31 mouse cellular contexts compared by ENCODE assay signal in genomic region chr1:194820953-194821352, GRCm38 (mm10).
DNase-seq lines count a peak whose midpoint lies in the region; ATAC-seq and TF ChIP-seq lines count a peak whose summit lies in the region.
"Had no signal": no experiment of that assay in that cellular context is flagged by ENCODE, and none has a peak within 500 bp of the region (broad histone marks: within the 10 kb centered on the region; RNA-seq: fewer than 3 reads in every experiment).

No protein-coding gene starts in this region.

- H3K27ac ChIP-seq in heart, embryonic 13.5 days (replicated peaks): peak overlapping the region; percentile 63
- H3K27ac ChIP-seq in intestine, embryonic 14.5 days (ENCODE audit: low read depth): no peak overlapping the region
- H3K27ac ChIP-seq in intestine, postnatal 0 days (ENCODE audit: low read depth, low read length): no peak overlapping the region
- H3K27ac ChIP-seq: embryonic facial prominence, embryonic 10.5 days; embryonic facial prominence, embryonic 15.5 days; hindbrain, embryonic 15.5 days; layer of hippocampus, adult 2 months; liver, embryonic 12.5 days; midbrain, embryonic 10.5 days; midbrain, embryonic 15.5 days had no signal

- ATAC-seq in heart, embryonic 13.5 days (ENCODE audit: extremely low read depth, insufficient number of reproducible peaks, low FRiP score, low TSS enrichment): no peak
- no peak for ATAC-seq in intestine, embryonic 14.5 days (replicated peaks; ENCODE audit: low FRiP score, low TSS enrichment, low read depth)
- no peak for ATAC-seq in intestine, postnatal 0 days
- ATAC-seq: activated CD4-positive, CD25-positive, alpha-beta regulatory T cell, adult 4 months; CD4-positive, CD25-positive, alpha-beta regulatory T cell, adult 4 months; forebrain, embryonic 14.5 days; inflammation-experienced regulatory T-cells, adult 6 months; liver, embryonic 12.5 days; liver, postnatal 0 days; midbrain, embryonic 15.5 days had no signal

- H3K36me3 ChIP-seq in heart, embryonic 13.5 days: no peaks in the 10 kb centered on the region
- no peaks in the 10 kb centered on the region for H3K36me3 ChIP-seq in intestine, embryonic 14.5 days (ENCODE audit: control insufficient read depth, insufficient read depth, low read length)
- no peaks in the 10 kb centered on the region; the same call in 1 of the 2 replicates for H3K36me3 ChIP-seq in intestine, postnatal 0 days (ENCODE audit: control insufficient read depth, insufficient read depth)
- H3K36me3 ChIP-seq: embryonic facial prominence, embryonic 10.5 days; embryonic facial prominence, embryonic 15.5 days; hindbrain, embryonic 15.5 days; liver, embryonic 12.5 days; midbrain, embryonic 10.5 days; midbrain, embryonic 15.5 days had no signal

- no peak overlapping the region for H3K4me3 ChIP-seq in heart, embryonic 13.5 days
- no peak overlapping the region for H3K4me3 ChIP-seq in intestine, embryonic 14.5 days (ENCODE audit: low read depth, low read length)
- no peak overlapping the region for H3K4me3 ChIP-seq in intestine, postnatal 0 days (ENCODE audit: low read depth, low read length)
- H3K4me3 ChIP-seq: embryonic facial prominence, embryonic 10.5 days; embryonic facial prominence, embryonic 15.5 days; hindbrain, embryonic 15.5 days; layer of hippocampus, adult 2 months; liver, embryonic 12.5 days; midbrain, embryonic 10.5 days; midbrain, embryonic 15.5 days had no signal

- peaks cover 26% of the 10 kb centered on the region for H3K4me1 ChIP-seq in heart, embryonic 13.5 days
- H3K4me1 ChIP-seq in intestine, embryonic 14.5 days (replicated peaks; ENCODE audit: control insufficient read depth, insufficient read depth, low read length): no peaks in the 10 kb centered on the region
- no peaks in the 10 kb centered on the region for H3K4me1 ChIP-seq in intestine, postnatal 0 days (replicated peaks; ENCODE audit: control insufficient read depth, insufficient read depth, low read length)
- H3K4me1 ChIP-seq: embryonic facial prominence, embryonic 10.5 days; embryonic facial prominence, embryonic 15.5 days; hindbrain, embryonic 15.5 days; midbrain, embryonic 10.5 days; midbrain, embryonic 15.5 days had no signal

- no peak for DNase-seq in heart, postnatal 14 days
- DNase-seq in intestine, embryonic 14.5 days (ENCODE audit: low spot score): peak; percentile 21
- DNase-seq in NIH3T3 (ENCODE audit: low read depth): peak; percentile 64
- no peak for DNase-seq in cerebellum, adult 18-20 months
- no peak for DNase-seq in right cerebral cortex, postnatal 36 days (ENCODE audit: low spot score in 2 of 2)
- DNase-seq: adrenal gland, adult 8-10 months; cerebellum, adult 8-10 months; cerebellum, postnatal 25 days; gastrocnemius, postnatal 14 days; kidney, adult 2 months; kidney, postnatal 36 days; left cerebral cortex, postnatal 4 days; liver, postnatal 0 days; lung, postnatal 14 days; right cerebral cortex, adult 18-20 months; right cerebral cortex, postnatal 4 days; thymus, adult 2 months; thymus, postnatal 36 days had no signal

- H3K9ac ChIP-seq in heart, embryonic 13.5 days: no peak overlapping the region
- no peak overlapping the region for H3K9ac ChIP-seq in intestine, embryonic 14.5 days (ENCODE audit: low read length)
- no peak overlapping the region for H3K9ac ChIP-seq in intestine, postnatal 0 days (ENCODE audit: low read depth, low read length)
- H3K9ac ChIP-seq: embryonic facial prominence, embryonic 15.5 days; hindbrain, embryonic 15.5 days; liver, embryonic 12.5 days; liver, postnatal 0 days; midbrain, embryonic 15.5 days had no signal

- H3K27me3 ChIP-seq in heart, embryonic 13.5 days (replicated peaks): no peaks in the 10 kb centered on the region
- H3K27me3 ChIP-seq in intestine, embryonic 14.5 days (replicated peaks; ENCODE audit: control insufficient read depth, insufficient read depth, low read length): no peaks in the 10 kb centered on the region
- no peaks in the 10 kb centered on the region for H3K27me3 ChIP-seq in intestine, postnatal 0 days (replicated peaks; ENCODE audit: control insufficient read depth, insufficient read depth, low read length)
- H3K27me3 ChIP-seq: embryonic facial prominence, embryonic 15.5 days; hindbrain, embryonic 15.5 days; liver, embryonic 12.5 days; midbrain, embryonic 15.5 days had no signal

- 59% methylated on average over 4 of the region's 4 CpGs for WGBS in heart, embryonic 13.5 days
- WGBS in intestine, embryonic 14.5 days: 79% methylated on average over 4 of the region's 4 CpGs
- 81% methylated on average over 4 of the region's 4 CpGs for WGBS in intestine, postnatal 0 days

- intact Hi-C loops in heart, postnatal 14 days (cut with DNase I): no loop called here

- no peaks in the 10 kb centered on the region for H3K9me3 ChIP-seq in heart, embryonic 13.5 days
- H3K9me3 ChIP-seq in intestine, embryonic 14.5 days (ENCODE audit: control insufficient read depth, low read length): no peaks in the 10 kb centered on the region
- H3K9me3 ChIP-seq in intestine, postnatal 0 days (ENCODE audit: control insufficient read depth): no peaks in the 10 kb centered on the region
- H3K9me3 ChIP-seq: embryonic facial prominence, embryonic 10.5 days; embryonic facial prominence, embryonic 15.5 days; hindbrain, embryonic 15.5 days; liver, embryonic 12.5 days; midbrain, embryonic 10.5 days; midbrain, embryonic 15.5 days had no signal

- no peak for TF ChIP-seq CTCF in intestine, postnatal 0 days (IDR thresholded peaks at IDR 0.05; ENCODE audit: low read depth)

- H3K4me2 ChIP-seq in heart, embryonic 13.5 days: no peak overlapping the region
- H3K4me2 ChIP-seq in intestine, embryonic 14.5 days (ENCODE audit: low read length): no peak overlapping the region
- H3K4me2 ChIP-seq in intestine, postnatal 0 days (replicated peaks; ENCODE audit: low read depth): no peak overlapping the region
- H3K4me2 ChIP-seq: embryonic facial prominence, embryonic 15.5 days; hindbrain, embryonic 15.5 days; liver, embryonic 12.5 days; midbrain, embryonic 15.5 days had no signal

Comparison
In these comparisons a context has a peak if more than half of its experiments do, and no peak if none do; other contexts are left out.
1. DNase-seq: peak in intestine, embryonic 14.5 days (single experiment) and NIH3T3 (single experiment); none in heart, postnatal 14 days (0 of 2), cerebellum, adult 18-20 months (0 of 2) and right cerebral cortex, postnatal 36 days (0 of 2).